In genomic region chr16:57649888-57650287, GRCm38 (mm10) we compare ENCODE assay signal across 16 mouse cellular contexts. TPM values are rescaled to one million over a fixed set of nuclear protein-coding genes. Genes with fewer than 3 reads are reported as not detected.
DNase-seq lines count a peak whose midpoint lies in the region; ATAC-seq and TF ChIP-seq lines count a peak whose summit lies in the region.
"Had no signal": no experiment of that assay in that cellular context is flagged by ENCODE, and none has a peak within 500 bp of the region (broad histone marks: within the 10 kb centered on the region; RNA-seq: fewer than 3 reads in every experiment).

No protein-coding gene starts in this region.

- peak; percentile 6 to 16 for DNase-seq in cerebellum, postnatal 14 days
- peak; percentile 73 for DNase-seq in Patski (ENCODE audit: low read depth, low spot score)
- peak; percentile 64 for DNase-seq in kidney, adult 11 months
- peak; percentile 61 to 66 for DNase-seq in kidney, postnatal 36 days
- DNase-seq in heart, adult 8-10 months (ENCODE audit: low spot score): no peak
- no peak for DNase-seq in frontal cortex, postnatal 10 days (ENCODE audit: low spot score in 2 of 2)
- DNase-seq: cerebellum, postnatal 36 days; forebrain, postnatal 0 days; gastrocnemius, postnatal 36 days; liver, embryonic 13.5 days; thymus, adult 18-20 months had no signal

- no peaks in the 10 kb centered on the region for H3K27me3 ChIP-seq in Patski
- H3K27me3 ChIP-seq: embryonic facial prominence, embryonic 13.5 days; intestine, embryonic 15.5 days; liver, embryonic 13.5 days; megakaryocyte, embryonic 14.5 days had no signal

- no peak for ATAC-seq in cerebellum, adult (ENCODE audit: insufficient number of reproducible peaks, low FRiP score, low TSS enrichment)
- ATAC-seq in Patski: peak; percentile 92
- no peak for ATAC-seq in granulocyte monocyte progenitor cell, adult 5-6 weeks (replicated peaks; ENCODE audit: poor library complexity, severe bottlenecking)
- ATAC-seq: forebrain, postnatal 0 days; intestine, embryonic 15.5 days had no signal

- no peak for TF ChIP-seq CTCF in Patski (IDR thresholded peaks at IDR 0.05)

- CTCF ChIA-PET in Patski (lab: Charles Lee): no interaction called here

- POLR2A ChIA-PET in Patski (lab: Charles Lee): interaction anchor here (0.6 to 1.0 kb wide), 2 partner anchors 15 to 248 kb away, joined by 3 to 4 read pairs; no protein-coding TSS in a partner anchor

- in situ Hi-C loops in Patski (cut with MboI; ENCODE audit: low pct_unique_long_range_greater_than_20kb): no loop called here

RNA-seq across cellular contexts. Expression of gene Cmss1, which starts 43.2 kb away (rescaled TPM):
- 13.8 TPM for polyA plus RNA-seq in Patski (2021)
- 10 to 100 TPM; 63.7 to 86.8 (median 76.8) TPM for total RNA-seq in heart, adult 8-10 months (2022)
- 42.6 and 48.7 TPM in 2 replicates for total RNA-seq in granulocyte monocyte progenitor cell, adult 5-6 weeks (2014; fragmentation: Nextera tagmentation)
- 72.4 and 82.6 TPM in 2 replicates for total RNA-seq in granulocyte monocyte progenitor cell, adult 5-6 weeks (2017)

Comparison
In these comparisons a context has a peak if more than half of its experiments do, and no peak if none do; other contexts are left out.
1. DNase-seq: peak in cerebellum, postnatal 14 days (2 of 2), Patski (single experiment), kidney, adult 11 months (single experiment) and kidney, postnatal 36 days (2 of 2); none in heart, adult 8-10 months (single experiment) and frontal cortex, postnatal 10 days (0 of 2).